Mouse (Mus musculus) thymus, postnatal 14 days (tissue): ENCODE measurements around the gene Hnrnpul2.
"Not testable (repeated sequence)": the region's sequence is repeated elsewhere in the genome, so short reads cannot be mapped to it uniquely, and the experiment has no call there.

Experiments
- DNase-seq: peaks from one replicate; pipeline ENCODE4 v3.0.0; 2021

Hnrnpul2 gene

DNA sequence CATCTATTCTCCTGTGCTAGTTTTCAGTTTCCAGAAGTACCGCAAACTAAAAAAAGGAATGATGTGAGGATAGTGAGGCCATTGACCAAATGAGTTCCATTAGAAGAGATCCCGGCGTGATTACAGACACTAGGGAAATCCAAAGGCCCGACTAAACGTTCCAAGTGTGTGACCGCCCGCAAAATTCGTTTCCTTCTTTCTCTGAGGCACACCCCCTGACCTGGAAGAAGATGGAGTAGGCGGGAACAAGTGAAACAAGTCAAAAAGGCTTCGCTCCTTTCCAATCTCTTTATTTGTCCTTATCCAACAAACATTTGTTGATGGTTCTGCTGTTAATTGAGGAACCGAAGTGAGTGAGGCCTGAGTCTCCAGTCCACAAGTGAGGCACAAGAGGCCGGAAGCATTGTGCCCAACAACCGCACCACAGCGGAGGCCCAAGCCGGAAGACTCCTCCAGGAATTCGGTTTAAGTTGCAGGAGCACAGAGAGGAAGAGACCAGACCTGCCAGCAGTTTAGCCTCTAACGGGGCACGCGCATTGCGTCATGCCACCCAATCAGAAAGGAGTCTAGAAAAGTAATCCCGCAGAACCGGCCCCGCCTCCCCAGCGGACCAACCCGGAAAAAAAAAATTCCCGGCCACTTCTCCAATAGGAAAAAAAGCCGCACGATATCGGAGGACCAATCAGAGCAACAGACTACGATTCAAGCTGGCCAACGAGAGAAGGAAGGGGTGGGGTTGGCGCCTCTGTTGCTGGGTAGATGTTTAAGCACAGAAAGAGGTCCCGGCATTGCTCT lies 812 bp upstream of the Hnrnpul2 start, which contains the start of gene Ttc9c:
Gene Ttc9c, minus strand, starts transcription at position 533 of the 795 bp plus-strand sequence.
- peak; percentile 94 for DNase-seq

DNA sequence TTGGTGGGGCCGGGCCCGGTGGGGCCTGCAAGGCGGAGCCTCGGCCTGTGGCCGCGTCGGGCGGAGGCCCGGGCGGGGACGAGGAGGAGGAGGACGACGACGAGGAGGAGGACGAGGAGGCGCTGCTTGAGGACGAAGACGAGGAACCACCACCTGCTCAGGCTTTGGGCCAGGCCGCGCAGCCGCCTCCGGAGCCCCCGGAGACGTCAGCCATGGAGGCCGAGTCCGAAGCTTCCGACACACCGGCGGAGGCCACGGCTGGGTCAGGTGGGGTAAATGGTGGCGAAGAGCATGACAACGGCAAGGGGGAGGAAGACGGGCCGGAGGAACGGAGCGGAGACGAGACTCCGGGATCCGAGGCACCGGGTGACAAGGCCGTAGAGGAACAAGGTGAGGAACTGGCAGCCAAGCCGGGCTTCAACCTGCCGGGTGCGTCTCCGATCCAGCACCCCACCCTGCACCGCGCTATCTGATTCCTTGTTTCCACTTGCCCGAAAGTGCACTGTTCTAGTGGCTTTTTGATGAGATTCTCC lies 680 bp downstream of the Hnrnpul2 start:
- DNase-seq = no peak

DNA sequence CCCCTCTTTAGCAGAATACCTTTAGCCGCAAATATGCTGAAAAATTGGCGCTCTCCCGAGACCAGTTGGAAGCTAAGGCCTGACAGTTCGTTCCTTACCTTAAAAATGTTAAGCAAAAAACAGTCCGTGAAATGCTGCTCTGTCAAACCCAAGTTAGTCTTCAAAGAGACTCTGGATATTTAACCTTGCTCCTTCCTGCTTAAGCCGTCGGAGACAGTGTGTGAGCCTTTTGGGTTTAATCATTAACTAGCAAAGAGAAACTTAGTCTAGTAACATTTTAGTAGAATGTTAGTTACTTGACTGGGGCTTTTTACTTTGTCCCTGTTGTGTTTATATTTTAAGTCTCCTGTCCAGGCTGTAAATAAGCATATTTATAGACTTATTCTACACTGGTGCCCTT lies 1.3 kb downstream of the Hnrnpul2 start:
- no peak for DNase-seq

DNA sequence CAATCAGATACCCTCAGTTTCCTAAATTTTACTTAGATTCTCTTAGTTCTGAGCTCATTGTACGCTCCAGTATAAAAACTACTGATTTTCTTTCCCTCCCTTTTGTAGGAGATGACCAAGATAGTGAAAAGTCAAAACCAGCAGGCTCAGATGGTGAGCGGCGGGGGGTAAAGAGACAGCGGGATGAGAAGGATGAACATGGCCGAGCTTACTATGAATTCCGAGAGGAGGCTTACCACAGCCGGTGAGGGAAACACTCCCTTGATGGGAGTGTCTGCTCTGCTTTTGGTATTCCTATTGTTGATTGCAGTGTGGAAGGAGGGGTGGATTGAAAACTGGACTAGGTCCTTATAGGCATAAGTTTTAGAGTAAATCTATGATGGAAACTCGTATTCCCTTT lies 2.9 kb downstream of the Hnrnpul2 start:
- no peak for DNase-seq

DNA sequence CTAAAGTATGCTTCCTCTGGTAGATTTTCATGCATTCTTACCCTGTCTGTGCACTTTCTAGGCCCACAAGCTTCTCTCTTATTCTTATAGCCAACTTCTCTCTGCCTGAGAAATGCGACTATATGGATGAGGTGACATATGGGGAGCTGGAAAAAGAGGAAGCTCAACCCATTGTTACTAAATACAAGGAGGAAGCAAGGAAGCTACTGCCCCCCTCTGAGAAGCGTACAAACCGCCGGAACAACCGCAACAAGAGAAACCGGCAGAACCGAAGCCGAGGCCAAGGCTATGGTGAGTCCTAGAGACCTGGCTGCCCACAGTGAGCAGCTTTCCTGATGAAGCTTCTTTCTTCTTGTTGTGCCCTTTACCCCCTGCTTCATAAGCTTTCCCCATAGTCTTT lies 9.8 kb downstream of the Hnrnpul2 start, which contains the start of gene AC129217.1:
Gene AC129217.1, plus strand, starts transcription at position 114 of the 400 bp plus-strand sequence.
- DNase-seq = no peak

DNA sequence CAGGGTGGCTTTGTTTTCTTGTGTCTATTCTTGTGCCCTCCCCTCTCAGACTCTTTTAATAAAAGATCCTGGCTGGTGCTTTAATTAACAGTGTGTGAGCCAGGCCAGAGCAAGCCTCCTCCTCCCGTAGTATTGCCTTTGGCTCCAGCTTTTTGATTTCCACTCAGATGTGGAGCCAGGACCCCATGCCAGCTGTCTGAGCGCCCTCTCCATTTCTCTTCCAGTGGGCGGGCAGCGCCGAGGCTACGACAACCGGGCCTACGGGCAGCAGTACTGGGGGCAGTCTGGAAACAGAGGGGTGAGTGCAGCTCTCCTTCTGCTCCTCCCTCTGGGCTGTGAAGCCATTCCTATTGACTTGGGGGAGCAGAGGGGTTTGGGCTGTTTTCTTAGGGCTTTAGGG lies 10.9 kb downstream of the Hnrnpul2 start:
- DNase-seq = no peak

DNA sequence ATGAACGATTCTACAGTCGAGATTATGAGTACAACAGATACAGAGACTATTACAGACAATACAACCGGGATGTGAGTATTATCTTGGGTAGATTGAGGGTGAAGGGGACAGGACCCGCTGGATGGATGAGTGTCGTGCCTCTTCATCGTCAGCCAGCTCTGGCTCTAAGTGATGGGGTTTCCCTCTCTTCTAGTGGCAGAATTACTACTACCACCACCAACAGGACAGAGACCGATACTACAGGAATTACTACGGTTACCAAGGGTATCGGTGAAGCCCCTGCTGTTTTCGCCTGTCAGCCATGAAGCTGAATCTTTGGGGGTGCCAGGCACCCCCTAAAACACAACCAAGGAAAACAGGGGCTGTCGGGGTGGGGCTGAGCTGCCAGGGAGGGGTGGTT lies 11.5 kb downstream of the Hnrnpul2 start:
- no peak for DNase-seq

DNA sequence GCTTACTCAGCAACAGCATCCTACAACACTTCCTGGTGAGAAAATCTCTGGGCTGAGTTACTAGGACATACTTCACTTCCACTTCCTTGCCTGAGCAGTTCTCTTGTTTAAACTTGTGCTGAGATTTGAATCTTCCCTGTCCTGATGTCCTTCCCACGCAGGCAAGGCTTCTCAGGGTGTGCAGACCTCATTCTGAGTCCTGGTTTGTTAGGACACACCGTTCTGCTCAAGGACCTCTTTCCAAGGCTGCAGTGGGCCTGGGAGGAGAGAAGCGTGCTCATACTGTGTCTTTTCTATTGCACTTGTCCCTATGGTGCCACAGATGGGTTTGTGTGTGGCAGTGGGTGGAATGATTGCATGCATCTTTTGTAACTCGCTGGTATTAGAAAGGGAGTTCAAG lies 13.2 kb downstream of the Hnrnpul2 start:
- DNase-seq = no peak

DNA sequence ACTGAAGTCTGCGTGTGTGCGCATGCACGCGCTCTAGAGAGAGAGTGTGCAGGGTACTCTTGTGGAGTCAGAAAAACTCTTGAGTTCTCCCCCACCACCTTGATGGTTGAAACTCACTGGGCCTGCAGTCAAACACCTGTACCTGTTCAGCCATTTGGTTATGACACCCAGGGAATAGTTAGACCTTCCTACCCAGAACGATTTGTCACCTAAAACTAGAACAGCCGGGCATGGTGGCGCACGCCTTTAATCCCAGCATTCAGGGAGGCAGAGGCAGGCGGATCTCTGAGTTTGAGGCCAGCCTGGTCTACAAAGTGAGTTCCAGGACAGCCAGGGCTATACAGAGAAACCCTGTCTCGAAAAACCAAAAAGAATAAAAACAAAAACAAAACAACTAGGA lies 16.5 kb downstream of the Hnrnpul2 start:
- not testable (repeated sequence) for DNase-seq

DNA sequence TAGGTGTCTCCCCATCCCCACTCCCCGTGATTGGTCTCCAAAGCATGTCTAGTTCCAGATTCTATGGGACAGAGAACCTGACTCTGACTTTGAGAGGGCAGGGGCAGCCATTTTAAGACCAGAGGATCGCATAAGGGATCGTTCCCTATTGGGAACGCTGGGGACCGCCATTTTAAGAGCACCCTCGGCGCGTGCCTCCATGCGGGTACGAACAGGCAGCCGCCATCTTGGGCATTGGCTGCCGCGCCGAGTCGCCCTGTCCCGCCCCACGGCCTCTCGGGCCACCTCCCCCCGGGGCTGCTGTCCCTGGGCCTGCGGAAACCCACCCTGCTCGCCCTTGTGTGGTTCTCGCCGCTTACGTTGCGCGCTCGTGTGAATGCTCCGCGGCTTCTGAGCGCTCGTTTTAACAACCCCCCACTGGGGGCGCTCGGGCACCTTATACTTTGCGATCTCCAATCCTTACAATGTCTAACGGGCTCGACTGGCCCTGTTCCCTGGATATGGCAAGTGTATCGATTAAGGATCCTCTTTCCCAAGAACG lies 17.5 kb downstream of the Hnrnpul2 start, which contains the start of gene Bscl2:
Gene Bscl2, plus strand, starts transcription at position 217 of the 541 bp plus-strand sequence.
- peak; percentile 87 for DNase-seq

DNA sequence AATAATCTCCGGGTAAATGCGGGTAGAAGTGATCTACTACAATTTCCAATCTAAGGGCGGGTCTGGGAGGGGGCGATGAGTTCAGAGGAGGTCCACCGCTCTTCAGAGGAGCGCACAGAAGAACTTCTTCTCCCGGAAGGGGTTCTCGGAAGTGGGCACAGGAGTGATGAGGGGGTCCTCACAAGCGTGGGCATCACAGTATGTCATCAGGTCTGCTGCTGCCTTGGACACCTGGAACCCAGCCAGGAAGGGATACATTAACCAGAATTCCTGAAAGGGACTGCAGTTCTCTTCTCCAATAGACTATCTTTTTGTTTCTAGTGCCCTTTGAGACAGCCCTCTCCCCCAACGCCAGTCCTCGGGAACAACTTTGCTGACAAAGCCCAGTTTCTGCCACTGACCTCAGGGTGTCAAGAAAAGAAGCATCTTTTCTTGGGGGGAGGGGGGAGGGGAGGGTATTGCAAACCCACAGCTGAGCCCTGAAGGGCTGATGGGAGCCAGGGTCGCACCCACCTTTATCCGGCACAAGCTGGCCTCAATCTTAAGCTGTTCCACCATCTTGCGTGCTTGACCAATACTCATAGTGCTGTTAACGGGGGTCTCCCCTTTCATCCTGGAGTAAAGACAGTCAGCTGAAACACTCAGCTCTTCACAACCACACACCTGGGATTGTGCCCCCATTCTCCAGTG lies 18.4 kb downstream of the Hnrnpul2 start:
- DNase-seq = peak; percentile 35

DNA sequence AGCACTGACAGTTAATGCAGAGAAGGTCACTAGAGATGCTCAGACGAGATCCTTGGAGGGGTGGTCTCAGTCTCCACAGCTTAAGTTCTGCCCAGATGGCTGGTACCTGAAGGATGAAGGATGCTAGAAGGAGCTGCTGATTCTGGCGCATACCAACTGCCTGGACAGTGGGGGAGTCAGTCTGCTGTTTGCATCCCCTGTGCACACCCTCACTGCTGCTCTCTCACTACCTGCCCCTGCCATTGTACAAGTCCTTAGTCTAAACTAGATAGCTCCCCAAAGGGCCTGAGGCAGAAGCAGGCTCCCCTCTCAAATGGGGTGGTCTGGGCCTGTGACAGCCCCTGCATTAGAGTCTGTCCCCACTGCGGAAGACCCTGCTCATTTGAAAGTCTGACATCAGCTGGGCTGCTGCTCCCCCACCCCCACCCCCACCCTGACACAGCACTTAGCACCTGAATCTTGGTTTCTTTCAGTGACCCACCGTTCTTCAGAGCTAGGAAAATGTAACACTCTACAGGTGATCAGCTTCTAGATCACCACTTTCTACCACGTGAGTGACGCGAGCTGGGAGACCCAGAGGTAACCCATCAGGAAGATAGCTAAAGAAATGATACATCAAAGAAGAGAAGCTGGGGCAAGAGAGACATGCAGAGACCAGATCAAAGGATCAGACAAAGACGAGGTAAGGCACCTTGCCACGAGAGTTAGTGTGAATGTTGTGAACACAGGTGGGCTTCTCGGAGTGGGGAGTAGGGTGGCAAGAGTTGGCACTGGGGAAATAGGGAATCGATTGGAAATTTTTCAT lies 19.5 kb downstream of the Hnrnpul2 start, which contains the start of gene Gng3:
Gene Gng3, minus strand, starts transcription at position 92 of the 805 bp plus-strand sequence.
- DNase-seq = no peak

DNA sequence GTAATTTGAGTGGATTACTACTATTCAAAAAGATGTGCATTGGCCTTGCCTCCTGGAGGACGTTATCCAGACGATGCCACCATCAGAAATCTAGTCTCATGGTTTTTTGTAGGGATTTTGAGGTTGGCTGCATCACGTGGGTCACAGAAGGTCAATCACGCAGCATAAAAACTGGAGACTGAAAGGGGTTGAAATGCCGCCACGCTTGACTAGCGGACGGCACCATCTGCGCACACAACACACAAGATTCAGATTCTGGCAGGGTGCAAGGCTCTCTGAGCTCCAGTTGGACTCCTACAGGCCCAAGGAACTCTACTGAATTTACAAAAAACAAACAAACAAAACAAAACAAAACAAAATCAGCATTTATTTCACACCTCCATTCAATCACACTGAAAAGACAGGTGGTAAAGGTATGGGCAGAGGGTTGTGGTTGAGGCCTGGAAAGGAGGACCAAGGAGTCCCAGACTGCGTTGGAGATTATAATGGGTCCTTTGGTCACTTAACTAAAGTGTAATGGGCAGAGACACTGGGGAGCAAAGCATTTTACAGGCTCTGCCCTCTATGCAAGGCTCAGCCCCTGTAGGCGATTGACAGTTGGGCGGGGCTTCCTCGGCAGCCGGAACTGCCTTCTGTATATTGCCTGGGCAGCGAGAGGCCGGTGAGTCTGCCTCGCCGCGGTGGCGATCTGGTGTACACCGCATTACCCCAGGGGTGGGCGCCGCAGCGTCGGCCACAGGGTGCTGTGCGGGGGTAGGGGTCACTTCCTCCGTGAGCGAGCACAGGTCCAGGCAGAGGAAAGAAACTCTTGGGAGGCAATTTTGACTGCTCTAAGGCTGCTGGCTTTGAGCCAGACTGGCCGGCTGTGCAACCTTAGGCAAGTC lies 20.3 kb downstream of the Hnrnpul2 start:
- DNase-seq = peak; percentile 68

DNA sequence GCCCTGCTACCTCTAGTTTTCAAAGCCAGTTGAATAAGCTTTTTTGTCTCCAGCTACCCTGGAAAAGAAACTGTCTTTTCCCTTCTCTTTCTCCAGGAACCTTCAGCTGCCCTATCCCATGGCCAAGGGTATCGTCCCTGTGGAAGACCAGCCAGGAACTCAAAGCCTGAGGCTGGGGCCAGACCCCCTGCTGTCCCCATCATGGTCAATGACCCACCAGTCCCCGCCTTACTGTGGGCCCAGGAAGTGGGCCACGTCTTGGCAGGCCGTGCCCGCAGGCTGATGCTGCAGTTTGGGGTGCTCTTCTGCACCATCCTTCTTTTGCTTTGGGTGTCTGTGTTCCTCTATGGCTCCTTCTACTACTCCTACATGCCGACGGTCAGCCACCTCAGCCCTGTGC lies 21.2 kb downstream of the Hnrnpul2 start:
- DNase-seq = no peak

DNA sequence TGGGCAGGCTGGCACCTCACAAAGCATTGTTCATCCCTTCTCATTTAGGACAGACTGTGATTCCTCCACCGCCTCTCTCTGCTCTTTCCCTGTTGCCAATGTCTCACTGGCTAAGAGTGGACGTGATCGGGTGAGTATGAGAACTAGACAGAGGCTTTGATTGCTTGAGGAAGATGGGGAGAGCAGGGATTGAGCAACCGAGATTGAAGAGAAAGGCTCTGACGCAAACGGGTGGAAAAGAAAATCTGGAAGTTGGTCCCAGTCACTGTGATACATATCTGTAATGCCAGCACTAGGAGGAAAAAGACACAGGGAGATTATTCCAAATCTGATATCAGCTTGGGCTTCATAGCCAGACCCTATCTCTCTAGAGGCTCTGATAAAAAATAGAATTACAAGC lies 23.2 kb downstream of the Hnrnpul2 start:
- no peak for DNase-seq

DNA sequence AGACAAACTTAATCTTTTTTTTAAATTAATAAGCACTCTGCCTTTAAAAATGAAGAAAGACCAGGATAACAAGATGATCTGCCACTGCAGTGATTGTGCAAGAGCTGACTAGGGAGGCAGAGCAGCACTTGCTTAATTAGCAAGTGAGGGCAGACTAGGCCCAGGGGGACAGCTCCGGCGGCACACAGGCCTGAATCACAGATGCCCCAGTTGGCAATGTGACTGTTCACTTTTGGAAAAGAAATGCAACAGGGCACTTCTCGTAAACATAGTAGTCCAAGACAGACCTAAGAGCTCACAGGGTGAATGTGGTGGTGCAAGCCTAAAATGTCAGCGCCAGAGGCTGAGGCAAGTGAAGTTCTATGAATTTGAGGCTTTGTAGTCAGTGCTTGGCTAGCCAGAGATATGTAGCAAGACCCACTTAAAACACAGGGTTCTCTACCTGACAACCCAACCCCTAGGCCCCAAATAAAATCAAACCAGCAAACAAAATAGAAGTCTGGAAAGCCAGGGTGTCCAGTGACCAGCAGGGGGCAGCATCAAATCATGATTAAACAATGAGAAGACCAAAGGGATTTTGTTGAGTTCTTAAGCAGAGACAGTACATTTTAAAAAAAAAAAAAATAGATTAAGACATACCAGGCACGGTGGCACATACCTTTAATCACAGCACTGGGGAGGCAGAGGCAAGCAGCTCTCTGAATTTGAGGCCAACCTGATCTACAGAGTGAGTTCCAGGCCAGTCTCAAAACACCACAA lies 24.7 kb downstream of the Hnrnpul2 start:
- peak; percentile 83 for DNase-seq

DNA sequence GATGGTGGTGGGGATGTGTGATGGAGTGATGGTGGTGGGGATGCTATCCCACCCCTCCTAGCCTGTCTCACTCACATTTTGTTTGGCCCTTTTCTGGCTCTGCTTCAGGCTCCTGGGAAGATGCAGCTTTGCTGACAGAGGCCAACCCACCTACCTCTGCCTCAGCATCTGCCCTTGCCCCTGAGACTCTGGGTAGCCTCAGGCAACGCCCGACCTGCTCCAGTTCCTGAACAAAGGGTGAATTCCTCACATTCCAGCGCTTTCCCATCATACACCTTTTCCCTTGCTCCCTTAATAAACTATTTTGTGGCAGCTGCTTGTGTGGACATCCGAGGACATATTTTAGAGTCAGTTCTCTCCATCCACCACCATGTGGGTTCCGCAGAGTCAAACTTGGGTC lies 28.5 kb downstream of the Hnrnpul2 start:
- no peak for DNase-seq

DNA sequence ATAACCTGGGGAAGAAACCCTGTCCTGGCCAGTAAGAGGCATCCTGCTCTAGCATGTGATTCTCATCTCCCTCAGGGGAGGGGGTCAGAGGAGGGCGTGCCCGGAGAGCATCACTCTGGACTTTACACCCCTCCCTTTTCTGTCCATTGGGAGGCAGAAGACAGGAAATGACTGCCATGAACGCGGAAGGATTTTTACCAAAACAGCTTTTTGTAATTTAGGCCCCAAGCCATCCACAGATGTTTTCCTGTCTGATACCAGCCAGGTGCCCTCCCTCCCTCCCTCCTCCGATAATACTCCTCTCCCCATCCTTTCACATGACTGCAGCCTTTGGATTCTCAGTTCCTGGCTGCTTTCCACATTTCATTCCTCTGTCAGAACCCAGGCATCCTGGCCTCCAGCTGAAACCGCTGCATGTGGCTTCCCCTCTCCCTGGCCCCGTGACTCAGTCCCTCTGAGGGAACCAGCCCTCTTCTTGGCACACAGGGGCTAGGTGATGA lies 30.6 kb downstream of the Hnrnpul2 start, which contains the start of gene Lrrn4cl:
Gene Lrrn4cl, plus strand, starts transcription at position 367 of the 500 bp plus-strand sequence.
- DNase-seq = no peak

DNA sequence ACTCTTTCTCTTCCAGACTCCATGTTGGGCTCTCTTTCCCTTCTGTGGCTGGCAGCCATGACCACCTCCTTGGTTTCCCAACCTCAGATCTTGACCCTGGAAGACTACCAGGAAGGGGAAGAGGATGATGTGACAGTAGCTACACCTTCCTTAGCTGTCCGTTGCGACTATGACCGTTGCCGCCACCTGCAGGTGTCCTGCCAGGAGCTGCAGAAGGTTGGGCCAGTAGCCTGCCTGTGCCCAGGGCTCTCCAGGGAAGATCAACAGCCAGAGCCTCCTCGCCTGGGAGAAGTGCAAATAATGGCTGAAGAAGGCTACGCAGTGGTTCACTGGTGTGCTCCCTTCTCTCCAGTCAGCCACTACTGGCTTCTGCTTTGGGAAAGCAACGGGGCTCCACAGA lies 31.8 kb downstream of the Hnrnpul2 start:
- no peak for DNase-seq

DNA sequence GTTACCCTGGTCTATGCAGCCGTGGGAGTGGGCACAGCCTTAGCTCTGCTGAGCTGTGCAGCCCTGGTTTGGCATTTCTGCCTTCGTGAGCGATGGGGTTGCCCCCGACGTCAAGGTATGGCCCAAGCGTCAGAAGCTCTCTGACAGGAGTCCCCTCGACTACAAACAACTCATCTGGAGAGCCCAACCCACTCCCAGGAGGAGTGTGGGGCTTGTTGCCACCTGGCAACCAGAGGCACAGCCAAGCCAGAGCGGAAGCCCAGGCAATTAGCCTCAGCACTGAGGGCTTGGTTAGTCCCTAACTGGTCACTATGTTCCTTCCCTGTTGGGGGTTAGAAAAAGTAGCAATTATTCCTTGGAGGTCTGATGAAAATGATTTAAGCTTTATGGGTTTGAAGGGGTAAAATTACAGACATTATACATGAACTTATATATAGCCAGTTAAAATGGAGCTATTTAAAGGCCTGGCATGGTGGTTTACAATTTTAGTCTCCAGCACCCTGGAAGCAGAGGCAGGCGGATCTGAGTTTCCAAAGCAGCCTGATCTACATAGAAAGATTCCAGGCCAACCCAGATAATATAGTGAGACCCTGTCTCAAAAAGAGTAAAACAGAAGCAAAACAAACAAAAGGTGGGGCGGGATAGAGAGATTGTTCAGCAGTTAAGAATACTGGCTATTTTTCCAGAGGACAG lies 32.6 kb downstream of the Hnrnpul2 start:
- no peak for DNase-seq
